Mouse (Mus musculus): ENCODE results near the gene C1ql4.

- TF ChIP-seq CTCF (IDR thresholded peaks at IDR 0.05; ENCODE audit: borderline replicate concordance, control insufficient read depth, extremely low read depth, insufficient read depth, low read length, poor library complexity) (no peak), POLR2A (IDR thresholded peaks at IDR 0.05; ENCODE audit: control insufficient read depth, extremely low read depth, insufficient read depth, low read length, poor library complexity) (no peak)
Measured at GRCm38 (mm10) chr15:99035431-99035830, 52.2 kb downstream of the C1ql4 start.

Data from thymus, adult 2 months (tissue).